Comparison of ENCODE assay signal across 36 mouse cellular contexts in genomic region chr2:92071143-92071542, GRCm38 (mm10). TPM values are rescaled to one million over a fixed set of nuclear protein-coding genes. Genes with fewer than 3 reads are reported as not detected.
"Had no signal": no experiment of that assay in that cellular context is flagged by ENCODE, and none has a peak within 500 bp of the region (broad histone marks: within the 10 kb centered on the region; RNA-seq: fewer than 3 reads in every experiment).

No protein-coding gene starts in this region.

- DNase-seq: heart, postnatal 10 days; heart, postnatal 14 days; heart, postnatal 36 days; heart, postnatal 4 days; kidney, adult 11 months; kidney, adult 18-20 months; kidney, adult 2 months; kidney, adult 8-10 months; kidney, adult 9 months; kidney, postnatal 10 days; kidney, postnatal 14 days; kidney, postnatal 25 days; kidney, postnatal 36 days; kidney, postnatal 4 days; layer of hippocampus, adult 9-11 months; layer of hippocampus, postnatal 36 days had no signal

- H3K9me3 ChIP-seq: heart, embryonic 10.5 days; heart, embryonic 12.5 days; heart, embryonic 13.5 days; heart, embryonic 15.5 days; hindbrain, embryonic 10.5 days; hindbrain, embryonic 12.5 days; hindbrain, embryonic 13.5 days; hindbrain, embryonic 15.5 days; intestine, embryonic 15.5 days; kidney, embryonic 15.5 days had no signal

- H3K27me3 ChIP-seq: heart, embryonic 12.5 days; heart, embryonic 13.5 days; heart, embryonic 15.5 days; hindbrain, embryonic 12.5 days; hindbrain, embryonic 13.5 days; hindbrain, embryonic 15.5 days; intestine, embryonic 15.5 days; kidney, embryonic 15.5 days had no signal

- H3K36me3 ChIP-seq: heart, embryonic 10.5 days; heart, embryonic 12.5 days; heart, embryonic 13.5 days; heart, embryonic 15.5 days; hindbrain, embryonic 10.5 days; hindbrain, embryonic 12.5 days; hindbrain, embryonic 13.5 days; hindbrain, embryonic 15.5 days; intestine, embryonic 15.5 days; kidney, embryonic 15.5 days had no signal

- ATAC-seq: hindbrain, embryonic 16.5 days; hindbrain, postnatal 0 days; inflammation-experienced regulatory T-cells, adult 6 months; intestine, embryonic 15.5 days; intestine, embryonic 16.5 days; intestine, postnatal 0 days had no signal

- H3K4me1 ChIP-seq: heart, embryonic 10.5 days; heart, embryonic 12.5 days; heart, embryonic 13.5 days; heart, embryonic 15.5 days; hindbrain, embryonic 12.5 days; hindbrain, embryonic 13.5 days; hindbrain, embryonic 15.5 days; intestine, embryonic 15.5 days; kidney, embryonic 15.5 days had no signal

- H3K27ac ChIP-seq: heart, embryonic 10.5 days; heart, embryonic 13.5 days; heart, embryonic 15.5 days; hindbrain, embryonic 10.5 days; hindbrain, embryonic 12.5 days; hindbrain, embryonic 13.5 days; hindbrain, embryonic 14.5 days; hindbrain, embryonic 15.5 days; hindbrain, postnatal 0 days; intestine, embryonic 15.5 days; kidney, embryonic 15.5 days; kidney, postnatal 0 days; layer of hippocampus, adult 2 months had no signal

- H3K4me3 ChIP-seq: heart, embryonic 10.5 days; heart, embryonic 12.5 days; heart, embryonic 13.5 days; heart, embryonic 15.5 days; hindbrain, embryonic 10.5 days; hindbrain, embryonic 12.5 days; hindbrain, embryonic 13.5 days; hindbrain, embryonic 15.5 days; intestine, embryonic 15.5 days; kidney, embryonic 15.5 days; layer of hippocampus, adult 2 months had no signal

- H3K9ac ChIP-seq: heart, embryonic 12.5 days; heart, embryonic 13.5 days; heart, embryonic 15.5 days; hindbrain, embryonic 12.5 days; hindbrain, embryonic 13.5 days; hindbrain, embryonic 14.5 days; hindbrain, embryonic 15.5 days; intestine, embryonic 15.5 days; kidney, embryonic 15.5 days had no signal

- H3K4me2 ChIP-seq: heart, embryonic 11.5 days; heart, embryonic 12.5 days; heart, embryonic 13.5 days; heart, embryonic 15.5 days; hindbrain, embryonic 12.5 days; hindbrain, embryonic 13.5 days; hindbrain, embryonic 14.5 days; hindbrain, embryonic 15.5 days; intestine, embryonic 15.5 days; kidney, embryonic 15.5 days had no signal

RNA-seq across cellular contexts. Expression of gene Creb3l1, which starts 46.8 kb away (rescaled TPM):
- total RNA-seq: hematopoietic stem cell, adult 5-6 weeks had no signal
